ENCODE assay signal across 10 mouse cellular contexts in genomic region chr2:178137518-178137917, GRCm38 (mm10). TPM values are rescaled to one million over a fixed set of nuclear protein-coding genes. Genes with fewer than 3 reads are reported as not detected.
DNase-seq lines count a peak whose midpoint lies in the region; ATAC-seq and TF ChIP-seq lines count a peak whose summit lies in the region.
"Had no signal": no experiment of that assay in that cellular context is flagged by ENCODE, and none has a peak within 500 bp of the region (broad histone marks: within the 10 kb centered on the region; RNA-seq: fewer than 3 reads in every experiment).

No protein-coding gene starts in this region.

- H3K27me3 ChIP-seq in heart, adult 2 months (ENCODE audit: control insufficient read depth, insufficient read depth, low read length) = peaks cover 4% of the 10 kb centered on the region; the same call in 1 of the 2 replicates
- no peaks in the 10 kb centered on the region; the same call in 1 of the 2 replicates for H3K27me3 ChIP-seq in thymus, adult 2 months (ENCODE audit: control insufficient read depth, insufficient read depth, low read length)
- peaks cover 15% of the 10 kb centered on the region for H3K27me3 ChIP-seq in intestine, postnatal 0 days (replicated peaks; ENCODE audit: control insufficient read depth, insufficient read depth, low read length)

- peak in 1 of 2 experiments; percentile 14 for DNase-seq in heart, adult 2 months
- no peak for DNase-seq in heart, adult 11 months
- DNase-seq in thymus, adult 2 months = peak; percentile 16
- no peak for DNase-seq in thymus, adult 18-20 months
- DNase-seq in cerebellum, postnatal 10 days = peak; percentile 80 to 87
- peak; percentile 53 for DNase-seq in thymus, postnatal 4 days
- DNase-seq: liver, embryonic 13.5 days had no signal

- TF ChIP-seq EP300 in heart, adult 2 months (IDR thresholded peaks at IDR 0.05; ENCODE audit: insufficient read depth, low read depth, low read length) = no peak

- no peak for TF ChIP-seq POLR2A in heart, adult 2 months (IDR thresholded peaks at IDR 0.05; ENCODE audit: insufficient read depth, low read depth, low read length)
- TF ChIP-seq POLR2A in thymus, adult 2 months (IDR thresholded peaks at IDR 0.05; ENCODE audit: control insufficient read depth, extremely low read depth, insufficient read depth, low read length, poor library complexity) = no peak

- no peaks in the 10 kb centered on the region for H3K4me1 ChIP-seq in heart, adult 2 months (ENCODE audit: control insufficient read depth, insufficient read depth, low read length)
- H3K4me1 ChIP-seq in thymus, adult 2 months (replicated peaks; ENCODE audit: control insufficient read depth, insufficient read depth, low read length) = no peaks in the 10 kb centered on the region
- H3K4me1 ChIP-seq in intestine, postnatal 0 days (replicated peaks; ENCODE audit: control insufficient read depth, insufficient read depth, low read length) = no peaks in the 10 kb centered on the region
- H3K4me1 ChIP-seq: liver, embryonic 13.5 days had no signal

- intact Hi-C loops in heart, adult 2 months (cut with DNase I) = loop anchor here (1.0 kb wide), 2 partner anchors 111 to 127 kb away; no protein-coding TSS in a partner anchor

- H3K4me2 ChIP-seq in intestine, postnatal 0 days (replicated peaks; ENCODE audit: low read depth) = no peak overlapping the region
- H3K4me2 ChIP-seq: embryonic facial prominence, embryonic 12.5 days; liver, embryonic 13.5 days had no signal

- no peak overlapping the region for H3K4me3 ChIP-seq in heart, adult 2 months
- no peak overlapping the region for H3K4me3 ChIP-seq in thymus, adult 2 months (ENCODE audit: control insufficient read depth, insufficient read depth, low read length)
- no peak overlapping the region for H3K4me3 ChIP-seq in intestine, postnatal 0 days (ENCODE audit: low read depth, low read length)
- H3K4me3 ChIP-seq: embryonic facial prominence, embryonic 12.5 days; liver, embryonic 13.5 days had no signal

- H3K27ac ChIP-seq in heart, adult 2 months = no peak overlapping the region
- H3K27ac ChIP-seq in thymus, adult 2 months (ENCODE audit: control insufficient read depth, insufficient read depth, low read length) = no peak overlapping the region
- no peak overlapping the region for H3K27ac ChIP-seq in intestine, postnatal 0 days (ENCODE audit: low read depth, low read length)
- H3K27ac ChIP-seq: embryonic facial prominence, embryonic 12.5 days; liver, embryonic 13.5 days had no signal

- 5% methylated on average over 3 of the region's 3 CpGs for WGBS in heart, adult 2 months
- WGBS in thymus, adult 2 months = 11% methylated on average over 3 of the region's 3 CpGs
- WGBS in intestine, postnatal 0 days = 4% methylated on average over 3 of the region's 3 CpGs

- no peaks in the 10 kb centered on the region for H3K79me2 ChIP-seq in heart, adult 2 months (replicated peaks; ENCODE audit: control insufficient read depth, insufficient read depth, low read length)

- peak; percentile 100; the same call in 1 of the 2 replicates for TF ChIP-seq CTCF in heart, adult 2 months (IDR thresholded peaks at IDR 0.05)
- peak; percentile 72; the same call in 1 of the 2 replicates for TF ChIP-seq CTCF in thymus, adult 2 months (IDR thresholded peaks at IDR 0.05; ENCODE audit: borderline replicate concordance, control insufficient read depth, extremely low read depth, insufficient read depth, low read length, poor library complexity)
- TF ChIP-seq CTCF in intestine, postnatal 0 days (IDR thresholded peaks at IDR 0.05; ENCODE audit: low read depth) = peak; percentile 91

- H3K9ac ChIP-seq in heart, adult 2 months (ENCODE audit: low read depth, low read length) = no peak overlapping the region
- H3K9ac ChIP-seq in intestine, postnatal 0 days (ENCODE audit: low read depth, low read length) = no peak overlapping the region
- H3K9ac ChIP-seq: embryonic facial prominence, embryonic 12.5 days; liver, embryonic 13.5 days had no signal

- no peaks in the 10 kb centered on the region for H3K9me3 ChIP-seq in intestine, postnatal 0 days (ENCODE audit: control insufficient read depth)
- H3K9me3 ChIP-seq: embryonic facial prominence, embryonic 12.5 days; liver, embryonic 13.5 days had no signal

- no peak for ATAC-seq in intestine, postnatal 0 days
- peak; percentile 84 for ATAC-seq in megakaryocyte, adult 5-6 weeks (ENCODE audit: poor library complexity, severe bottlenecking)

- no peaks in the 10 kb centered on the region for H3K36me3 ChIP-seq in heart, adult 2 months (ENCODE audit: control insufficient read depth, insufficient read depth, low read length)
- no peaks in the 10 kb centered on the region for H3K36me3 ChIP-seq in thymus, adult 2 months (ENCODE audit: control insufficient read depth, insufficient read depth, low read length)
- H3K36me3 ChIP-seq in intestine, postnatal 0 days (ENCODE audit: control insufficient read depth, insufficient read depth) = no peaks in the 10 kb centered on the region
- H3K36me3 ChIP-seq: embryonic facial prominence, embryonic 12.5 days; liver, embryonic 13.5 days had no signal

RNA-seq across cellular contexts. Expression of gene Phactr3, which starts 18.7 kb away (rescaled TPM):
- total RNA-seq in heart, adult 2 months (2021) = 1 to 10 TPM in 1 of 2 experiments, under 1 TPM in 1; 0.64 to 1.3 TPM
- polyA plus RNA-seq in heart, adult 2 months (2012; rRNA removed) = 0.39 and 1.4 TPM in 2 replicates
- polyA plus RNA-seq in thymus, adult 2 months (2012; rRNA removed) = 0.10 and 0.32 TPM in 2 replicates
- 2.2 and 2.3 TPM in 2 replicates for polyA plus RNA-seq in intestine, postnatal 0 days (2015; fragmentation: Nextera tagmentation; extraction: Ambion mirVana)
- total RNA-seq in megakaryocyte, adult 5-6 weeks (2015) = 1.5 TPM in 1 of 2 replicates, not detected in the other
- not detected in 2 replicates for total RNA-seq in megakaryocyte, adult 5-6 weeks (2017)

RNA-seq across cellular contexts. Expression of gene Zfp931, which starts 59.2 kb away (rescaled TPM):
- 10 to 100 TPM; 11.7 to 14.9 TPM for total RNA-seq in heart, adult 2 months (2021)
- polyA plus RNA-seq in heart, adult 2 months (2012; rRNA removed) = 2.6 and 5.0 TPM in 2 replicates
- polyA plus RNA-seq in thymus, adult 2 months (2012; rRNA removed) = 1.5 and 1.9 TPM in 2 replicates
- polyA plus RNA-seq in intestine, postnatal 0 days (2015; fragmentation: Nextera tagmentation; extraction: Ambion mirVana) = 4.9 and 5.9 TPM in 2 replicates
- total RNA-seq in megakaryocyte, adult 5-6 weeks (2015) = 8.1 and 20.8 TPM in 2 replicates
- 11.4 and 14.1 TPM in 2 replicates for total RNA-seq in megakaryocyte, adult 5-6 weeks (2017)

Comparison
In these comparisons a context has a peak if more than half of its experiments do, and no peak if none do; other contexts are left out.
1. DNase-seq: peak in thymus, adult 2 months (single experiment), cerebellum, postnatal 10 days (2 of 2) and thymus, postnatal 4 days (single experiment); none in heart, adult 11 months (single experiment) and thymus, adult 18-20 months (0 of 2).
2. Peak in every context shown above with its lines, with median percentiles within 50 percentile points of each other: CTCF ChIP-seq.